Mouse (Mus musculus): Measurements from ENCODE around the gene Elmo2. TPM values are rescaled to one million over a fixed set of nuclear protein-coding genes. Genes with fewer than 3 reads are reported as not detected.

Gene Elmo2
- polyA plus RNA-seq, 1 experiment from 2014 or later = 98.6 TPM

- peaks cover 72% of the 10 kb centered on the region for H3K4me1 ChIP-seq (replicated peaks)
- no peak overlapping the region for H3K4me2 ChIP-seq (replicated peaks)
- 27% methylated on average over 13 of the region's 13 CpGs for WGBS
- H3K4me3 ChIP-seq (replicated peaks) = no peak overlapping the region
- peaks cover 68% of the 10 kb centered on the region for H3K36me3 ChIP-seq
- 0 out of 2 replicates have a peak overlapping the region, but pooled peaks have one; percentile 53 for H3K9ac ChIP-seq (replicated peaks)
- peaks cover 27% of the 10 kb centered on the region for H3K27me3 ChIP-seq
- H3K9me3 ChIP-seq = no peaks in the 10 kb centered on the region
- ATAC-seq = peak; percentile 25
- peak overlapping the region; percentile 42 for H3K27ac ChIP-seq
Observed at GRCm38 (mm10) chr2:165310818-165311425, 15.4 kb downstream of the Elmo2 start.

DNA sequence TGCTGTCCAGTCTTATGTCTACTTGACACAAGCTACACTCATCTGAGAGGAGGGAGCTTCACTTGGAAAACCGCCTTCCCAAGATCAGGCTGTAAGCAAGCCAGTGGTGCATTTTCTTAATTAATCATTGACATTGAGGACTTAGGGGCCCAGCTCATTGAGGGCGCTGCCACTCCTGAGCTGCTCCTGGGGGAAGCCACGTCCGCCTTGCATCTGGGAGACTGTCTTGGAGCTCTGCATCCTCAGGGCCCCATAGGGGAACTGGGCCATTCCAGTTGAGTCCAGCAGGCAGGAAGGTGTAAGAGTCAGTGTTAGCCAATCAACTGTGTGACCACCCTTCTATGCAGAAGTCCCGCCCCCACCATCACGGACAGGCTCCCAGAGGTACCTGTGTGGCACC is 18.5 kb downstream of the Elmo2 start:
- no peak overlapping the region for H3K4me3 ChIP-seq (replicated peaks)
- no peak for ATAC-seq
- WGBS = 91% methylated on average over 6 of the region's 6 CpGs
- no peak overlapping the region for H3K27ac ChIP-seq
- peaks cover 69% of the 10 kb centered on the region for H3K36me3 ChIP-seq
- peaks cover 47% of the 10 kb centered on the region for H3K4me1 ChIP-seq (replicated peaks)
- H3K9me3 ChIP-seq = no peaks in the 10 kb centered on the region
- no peak overlapping the region for H3K4me2 ChIP-seq (replicated peaks)
- no peak overlapping the region for H3K9ac ChIP-seq (replicated peaks)
- peaks cover 7% of the 10 kb centered on the region for H3K27me3 ChIP-seq

DNA sequence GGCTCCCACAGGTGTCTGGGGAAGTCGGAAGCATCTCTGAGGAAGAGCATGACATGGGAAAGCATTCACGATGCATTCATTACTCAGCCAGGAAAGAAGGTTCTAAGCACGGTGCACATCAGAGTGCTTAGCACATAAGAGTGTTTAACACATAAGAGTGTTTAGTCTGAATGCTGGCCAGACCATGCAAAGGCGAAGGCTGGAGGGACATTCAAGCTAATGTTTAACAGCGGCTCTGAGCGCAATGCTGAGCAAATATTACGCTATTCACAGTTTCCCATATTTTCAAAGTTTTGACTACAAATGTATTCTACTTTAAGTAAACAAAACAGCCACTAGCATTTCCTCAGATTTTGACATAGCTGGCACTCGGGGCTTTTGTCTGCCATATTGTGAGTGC is 20.8 kb downstream of the Elmo2 start:
- ATAC-seq = no peak
- no peak overlapping the region for H3K4me2 ChIP-seq (replicated peaks)
- no peak overlapping the region for H3K4me3 ChIP-seq (replicated peaks)
- WGBS = 91% methylated on average over 8 of the region's 8 CpGs
- H3K4me1 ChIP-seq (replicated peaks) = peaks cover 33% of the 10 kb centered on the region
- no peaks in the 10 kb centered on the region for H3K27me3 ChIP-seq
- H3K27ac ChIP-seq = no peak overlapping the region
- no peaks in the 10 kb centered on the region for H3K9me3 ChIP-seq
- peaks cover 75% of the 10 kb centered on the region for H3K36me3 ChIP-seq
- no peak overlapping the region for H3K9ac ChIP-seq (replicated peaks)

- peaks cover 26% of the 10 kb centered on the region for H3K4me1 ChIP-seq (replicated peaks)
- H3K27me3 ChIP-seq = no peaks in the 10 kb centered on the region
- no peak overlapping the region for H3K27ac ChIP-seq
- H3K4me2 ChIP-seq (replicated peaks) = no peak overlapping the region
- peaks cover 81% of the 10 kb centered on the region for H3K36me3 ChIP-seq
- ATAC-seq = no peak
- WGBS = 89% methylated on average over 19 of the region's 19 CpGs
- H3K4me3 ChIP-seq (replicated peaks) = no peak overlapping the region
- no peak overlapping the region for H3K9ac ChIP-seq (replicated peaks)
- no peaks in the 10 kb centered on the region for H3K9me3 ChIP-seq
Observed at GRCm38 (mm10) chr2:165304819-165305218, 21.5 kb downstream of the Elmo2 start.

GRCm38 (mm10) chr2:165303354-165304012 is 22.8 kb downstream of the Elmo2 start:
- Histone ChIP-seq H3K9me3 (no peaks in the 10 kb centered on the region), H3K4me3 (replicated peaks) (no peak overlapping the region), H3K4me1 (replicated peaks) (peaks cover 15% of the 10 kb centered on the region; the same call in 1 of the 2 replicates), H3K27me3 (no peaks in the 10 kb centered on the region), H3K9ac (replicated peaks) (no peak overlapping the region), H3K27ac (no peak overlapping the region), H3K4me2 (replicated peaks) (no peak overlapping the region), H3K36me3 (peaks cover 89% of the 10 kb centered on the region)
- WGBS = 90% methylated on average over 6 of the region's 6 CpGs
- no peak for ATAC-seq

DNA sequence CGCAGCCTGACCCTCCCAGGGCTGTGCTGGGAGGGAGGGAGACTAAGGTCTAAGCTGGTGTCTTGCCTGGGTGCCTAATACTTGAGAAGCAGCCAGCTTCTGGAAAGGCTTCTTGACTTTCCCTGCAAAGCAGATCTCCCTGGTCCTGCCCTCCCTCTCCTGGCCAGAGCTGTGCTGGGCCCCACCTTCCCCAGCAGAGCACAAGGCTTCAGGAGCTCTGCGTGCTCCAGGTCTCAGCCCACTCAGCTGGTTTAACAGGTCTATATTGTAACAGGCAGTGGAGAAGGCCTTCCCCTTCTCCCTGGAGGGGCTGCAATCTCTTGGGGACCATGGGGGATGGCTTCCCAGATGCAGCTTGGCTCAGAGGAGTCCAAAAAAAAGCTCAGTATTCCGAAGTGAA is 24.9 kb downstream of the Elmo2 start:
- 0 out of 2 replicates have a peak overlapping the region, but pooled peaks have one; percentile 15 for H3K27ac ChIP-seq
- no peak overlapping the region for H3K9ac ChIP-seq (replicated peaks)
- H3K36me3 ChIP-seq = peaks cover 92% of the 10 kb centered on the region
- H3K27me3 ChIP-seq = no peaks in the 10 kb centered on the region
- no peaks in the 10 kb centered on the region for H3K9me3 ChIP-seq
- ATAC-seq = no peak
- no peak overlapping the region for H3K4me2 ChIP-seq (replicated peaks)
- 52% methylated on average over 3 of the region's 3 CpGs for WGBS
- peaks cover 15% of the 10 kb centered on the region; the same call in 1 of the 2 replicates for H3K4me1 ChIP-seq (replicated peaks)
- H3K4me3 ChIP-seq (replicated peaks) = no peak overlapping the region

DNA sequence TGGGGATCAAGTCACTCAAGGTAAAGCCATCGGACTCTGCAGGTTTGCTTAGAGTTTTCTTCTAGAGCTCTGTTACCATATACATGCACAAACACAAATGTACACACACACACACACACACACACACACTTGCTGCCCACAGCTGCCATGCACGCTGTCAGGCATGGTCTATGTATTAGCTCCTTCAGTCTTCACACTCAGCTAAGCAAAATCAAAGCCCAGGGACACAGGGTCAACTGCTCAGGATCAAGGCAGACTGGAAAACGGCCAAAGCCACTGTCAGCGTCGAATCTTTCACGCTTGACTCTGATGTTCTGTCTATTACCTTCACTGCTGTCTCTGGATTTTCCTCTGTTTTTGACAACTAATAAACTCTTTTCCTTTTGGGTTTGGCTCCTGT is 25.4 kb downstream of the Elmo2 start:
- no peak for ATAC-seq
- H3K27me3 ChIP-seq = no peaks in the 10 kb centered on the region
- H3K27ac ChIP-seq = no peak overlapping the region
- peaks cover 96% of the 10 kb centered on the region for H3K36me3 ChIP-seq
- no peak overlapping the region for H3K4me3 ChIP-seq (replicated peaks)
- peaks cover 9% of the 10 kb centered on the region; the same call in 1 of the 2 replicates for H3K4me1 ChIP-seq (replicated peaks)
- no peak overlapping the region for H3K4me2 ChIP-seq (replicated peaks)
- 50% methylated on average over 6 of the region's 6 CpGs for WGBS
- no peaks in the 10 kb centered on the region for H3K9me3 ChIP-seq
- H3K9ac ChIP-seq (replicated peaks) = no peak overlapping the region

GRCm38 (mm10) chr2:165300424-165300823 is 25.9 kb downstream of the Elmo2 start:
- Histone ChIP-seq H3K4me1 (replicated peaks) (peaks cover 8% of the 10 kb centered on the region; the same call in 1 of the 2 replicates), H3K36me3 (peaks cover 97% of the 10 kb centered on the region), H3K9ac (replicated peaks) (no peak overlapping the region), H3K27ac (no peak overlapping the region), H3K27me3 (no peaks in the 10 kb centered on the region), H3K4me2 (replicated peaks) (no peak overlapping the region), H3K9me3 (no peaks in the 10 kb centered on the region), H3K4me3 (replicated peaks) (no peak overlapping the region)
- ATAC-seq = no peak
- 78% methylated on average over 8 of the region's 8 CpGs for WGBS

GRCm38 (mm10) chr2:165297429-165297828 is 28.9 kb downstream of the Elmo2 start:
- H3K36me3 ChIP-seq = peaks cover 97% of the 10 kb centered on the region
- no peak for ATAC-seq
- no peaks in the 10 kb centered on the region for H3K9me3 ChIP-seq
- H3K4me3 ChIP-seq (replicated peaks) = no peak overlapping the region
- no peak overlapping the region for H3K4me2 ChIP-seq (replicated peaks)
- 92% methylated on average over 11 of the region's 11 CpGs for WGBS
- peaks cover 8% of the 10 kb centered on the region; the same call in 1 of the 2 replicates for H3K4me1 ChIP-seq (replicated peaks)
- H3K9ac ChIP-seq (replicated peaks) = no peak overlapping the region
- H3K27ac ChIP-seq = no peak overlapping the region
- no peaks in the 10 kb centered on the region for H3K27me3 ChIP-seq

GRCm38 (mm10) chr2:165296571-165296970 is 29.7 kb downstream of the Elmo2 start:
- H3K27ac ChIP-seq = no peak overlapping the region
- H3K9me3 ChIP-seq = no peaks in the 10 kb centered on the region
- 86% methylated on average over 18 of the region's 18 CpGs for WGBS
- peaks cover 5% of the 10 kb centered on the region; the same call in 1 of the 2 replicates for H3K4me1 ChIP-seq (replicated peaks)
- no peaks in the 10 kb centered on the region for H3K27me3 ChIP-seq
- peaks cover 98% of the 10 kb centered on the region for H3K36me3 ChIP-seq
- no peak for ATAC-seq
- no peak overlapping the region for H3K4me3 ChIP-seq (replicated peaks)
- no peak overlapping the region for H3K4me2 ChIP-seq (replicated peaks)
- H3K9ac ChIP-seq (replicated peaks) = no peak overlapping the region

DNA sequence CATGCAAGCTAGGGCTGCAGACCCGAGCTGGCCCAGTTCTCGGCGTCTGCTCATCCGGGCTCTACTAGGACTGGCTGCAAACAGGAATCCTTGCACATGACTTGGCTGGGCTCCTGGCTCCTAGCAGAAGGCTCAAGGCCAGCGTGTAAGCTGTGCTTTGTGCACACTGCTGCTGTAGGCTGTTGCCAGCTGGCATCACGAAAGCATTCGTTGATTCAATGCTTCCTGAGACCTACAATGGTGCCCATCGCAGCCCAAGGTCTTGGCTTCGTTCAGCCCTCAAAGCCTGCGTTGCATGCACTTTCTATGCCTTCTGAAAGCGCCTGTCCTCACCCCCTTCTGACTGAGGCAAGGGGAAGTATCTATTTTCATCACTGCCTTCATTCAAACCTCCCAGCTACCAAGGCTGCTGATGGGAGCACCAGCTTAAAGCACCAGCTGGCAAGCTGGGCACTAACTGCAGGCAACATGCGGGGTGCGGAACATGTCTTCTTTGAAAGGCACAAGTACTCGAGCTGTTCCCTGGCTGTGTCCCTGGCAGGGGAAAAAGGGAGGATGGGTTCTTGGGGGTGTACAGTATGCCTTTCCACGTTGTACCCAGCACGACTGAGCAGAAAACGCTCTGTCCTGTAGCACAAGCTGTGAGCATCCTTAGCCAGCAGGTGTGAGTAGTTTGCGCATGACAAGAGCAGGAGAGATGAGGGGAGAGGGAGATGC is 37.8 kb downstream of the Elmo2 start:
- no peaks in the 10 kb centered on the region for H3K27me3 ChIP-seq
- peak overlapping the region; percentile 78 for H3K9ac ChIP-seq (replicated peaks)
- H3K4me1 ChIP-seq (replicated peaks) = peaks cover 36% of the 10 kb centered on the region
- peak overlapping the region; percentile 98 for H3K4me2 ChIP-seq (replicated peaks)
- peak; percentile 70 for ATAC-seq
- H3K9me3 ChIP-seq = no peaks in the 10 kb centered on the region
- peak overlapping the region; percentile 77 for H3K4me3 ChIP-seq (replicated peaks)
- 62% methylated on average over 18 of the region's 18 CpGs for WGBS
- peaks cover 43% of the 10 kb centered on the region for H3K36me3 ChIP-seq
- peak overlapping the region; percentile 66 for H3K27ac ChIP-seq

Data from midbrain, embryonic 13.5 days (tissue).